Comparison of ENCODE assay signal across 7 mouse cellular contexts in genomic region chr8:107151212-107151920, GRCm38 (mm10). TPM values are rescaled to one million over a fixed set of nuclear protein-coding genes. Genes with fewer than 3 reads are reported as not detected.
DNase-seq lines count a peak whose midpoint lies in the region; ATAC-seq and TF ChIP-seq lines count a peak whose summit lies in the region.

No protein-coding gene starts in this region.

- no peak for TF ChIP-seq POLR2A in lung, adult 2 months (IDR thresholded peaks at IDR 0.05; ENCODE audit: borderline replicate concordance, extremely low read depth, low read depth, low read length)

- peaks cover 14% of the 10 kb centered on the region for H3K36me3 ChIP-seq in intestine, embryonic 15.5 days
- peaks cover 35% of the 10 kb centered on the region for H3K36me3 ChIP-seq in neural tube, embryonic 13.5 days

- H3K27me3 ChIP-seq in intestine, embryonic 15.5 days (replicated peaks), result no peaks in the 10 kb centered on the region
- no peaks in the 10 kb centered on the region for H3K27me3 ChIP-seq in neural tube, embryonic 13.5 days

- WGBS in lung, adult 2 months, result 45% methylated on average over 7 of the region's 7 CpGs
- 64% methylated on average over 7 of the region's 7 CpGs for WGBS in intestine, embryonic 15.5 days
- 76% methylated on average over 7 of the region's 7 CpGs for WGBS in neural tube, embryonic 13.5 days

- H3K27ac ChIP-seq in brown adipose tissue, adult 24 weeks (replicated peaks; ENCODE audit: low read depth, low read length), result peak overlapping the region; percentile 96; the same call in 1 of the 2 replicates
- H3K27ac ChIP-seq in intestine, embryonic 15.5 days, result 0 out of 2 replicates have a peak overlapping the region, but pooled peaks have one; percentile 13
- H3K27ac ChIP-seq in neural tube, embryonic 13.5 days (replicated peaks), result no peak overlapping the region

- TF ChIP-seq CTCF in lung, adult 2 months (IDR thresholded peaks at IDR 0.05; ENCODE audit: insufficient read depth, low read length), result no peak

- peak overlapping the region; percentile 77 for H3K4me2 ChIP-seq in intestine, embryonic 15.5 days (replicated peaks)
- peak overlapping the region; percentile 78 for H3K4me2 ChIP-seq in neural tube, embryonic 13.5 days

- peak overlapping the region; percentile 26 for H3K4me3 ChIP-seq in lung, adult 2 months (replicated peaks; ENCODE audit: extremely low read depth, low read depth, low read length)
- H3K4me3 ChIP-seq in brown adipose tissue, adult 24 weeks (ENCODE audit: insufficient read depth, low read depth, low read length), result peak overlapping the region; percentile 95
- H3K4me3 ChIP-seq in intestine, embryonic 15.5 days (replicated peaks), result peak overlapping the region; percentile 97
- H3K4me3 ChIP-seq in neural tube, embryonic 13.5 days, result peak overlapping the region; percentile 60

- no peaks in the 10 kb centered on the region for H3K9me3 ChIP-seq in intestine, embryonic 15.5 days
- no peaks in the 10 kb centered on the region for H3K9me3 ChIP-seq in neural tube, embryonic 13.5 days

- peak overlapping the region; percentile 87 for H3K9ac ChIP-seq in intestine, embryonic 15.5 days
- peak overlapping the region; percentile 82 for H3K9ac ChIP-seq in neural tube, embryonic 13.5 days

- H3K4me1 ChIP-seq in lung, adult 2 months (ENCODE audit: control insufficient read depth, insufficient read depth, low read length), result peaks cover 9% of the 10 kb centered on the region
- H3K4me1 ChIP-seq in brown adipose tissue, adult 24 weeks (ENCODE audit: control insufficient read depth, insufficient read depth, insufficient read length, low read length), result peaks cover 11% of the 10 kb centered on the region
- H3K4me1 ChIP-seq in intestine, embryonic 15.5 days (replicated peaks), result peaks cover 10% of the 10 kb centered on the region
- H3K4me1 ChIP-seq in neural tube, embryonic 13.5 days (replicated peaks), result peaks cover 14% of the 10 kb centered on the region

- DNase-seq in lung, adult 2 months, result no peak
- no peak for DNase-seq in lung, postnatal 36 days
- DNase-seq in right cerebral cortex, adult 2 months (ENCODE audit: low spot score in 2 of 2), result no peak

- no peak for ATAC-seq in intestine, embryonic 15.5 days
- 0 out of 2 replicates have a peak, but pooled peaks have one; percentile 29 for ATAC-seq in neural tube, embryonic 13.5 days (ENCODE audit: low read depth)
- ATAC-seq in granulocyte monocyte progenitor cell, adult 5-6 weeks (replicated peaks; ENCODE audit: poor library complexity, severe bottlenecking), result no peak

RNA-seq across cellular contexts. Expression of gene Cyb5b, which starts 0.9 kb away (rescaled TPM):
- polyA plus RNA-seq in lung, adult 2 months (2012; rRNA removed), result 68.7 and 97.9 TPM in 2 replicates
- 177 and 294 TPM in 2 replicates for polyA plus RNA-seq in brown adipose tissue, adult 24 weeks (2012; ENCODE audit: insufficient read depth, insufficient read length, missing spikeins)
- 139 and 144 TPM in 2 replicates for polyA plus RNA-seq in intestine, embryonic 15.5 days (2015; fragmentation: Nextera tagmentation; extraction: Ambion mirVana)
- 94.1 and 105 TPM in 2 replicates for polyA plus RNA-seq in neural tube, embryonic 13.5 days (2015; fragmentation: Nextera tagmentation; extraction: Ambion mirVana)
- 64.4 and 68.5 TPM in 2 replicates for total RNA-seq in granulocyte monocyte progenitor cell, adult 5-6 weeks (2014; fragmentation: Nextera tagmentation)
- 59.0 and 67.4 TPM in 2 replicates for total RNA-seq in granulocyte monocyte progenitor cell, adult 5-6 weeks (2017)

RNA-seq across cellular contexts. Expression of gene Terf2, which starts 55.0 kb away (rescaled TPM):
- 9.5 and 13.5 TPM in 2 replicates for polyA plus RNA-seq in lung, adult 2 months (2012; rRNA removed)
- polyA plus RNA-seq in brown adipose tissue, adult 24 weeks (2012; ENCODE audit: insufficient read depth, insufficient read length, missing spikeins), result 6.7 and 9.0 TPM in 2 replicates
- polyA plus RNA-seq in intestine, embryonic 15.5 days (2015; fragmentation: Nextera tagmentation; extraction: Ambion mirVana), result 14.8 and 16.4 TPM in 2 replicates
- polyA plus RNA-seq in neural tube, embryonic 13.5 days (2015; fragmentation: Nextera tagmentation; extraction: Ambion mirVana), result 23.3 and 25.5 TPM in 2 replicates
- 39.1 and 46.7 TPM in 2 replicates for total RNA-seq in granulocyte monocyte progenitor cell, adult 5-6 weeks (2014; fragmentation: Nextera tagmentation)
- total RNA-seq in granulocyte monocyte progenitor cell, adult 5-6 weeks (2017), result 22.3 and 26.3 TPM in 2 replicates

Comparison
In these comparisons a context has a peak if more than half of its experiments do, and no peak if none do; other contexts are left out.
1. H3K4me3 ChIP-seq: peak in every context shown above with its lines; median percentile 97 in intestine, embryonic 15.5 days; 95 in brown adipose tissue, adult 24 weeks; 60 in neural tube, embryonic 13.5 days; 26 in lung, adult 2 months.